Mouse (Mus musculus) heart, embryonic 16.5 days (tissue): ENCODE measurements around the gene Crhbp. TPM values are rescaled to one million over a fixed set of nuclear protein-coding genes. Genes with fewer than 3 reads are reported as not detected.

Source experiments
- ATAC-seq: fragments of 200-750 bp; cut with Nextera tagmentation; replicated peaks from 2 replicates; pipeline ENCODE4 v1.8.0; 2017; ENCODE audit warnings: moderate number of reproducible peaks; ENCODE audit not compliant: insufficient read depth, low FRiP score; ENCODE audit errors: extremely low read depth
- H3K27ac ChIP-seq: fragments of 300-500 bp; sonication (generic); 2 replicates; pipeline ENCODE4 v1.5.1; 2014; ENCODE audit warnings: mild to moderate bottlenecking, low read length, control low read depth, moderate library complexity
- H3K27me3 ChIP-seq: fragments of 300-500 bp; sonication (generic); 2 replicates; pipeline ENCODE4 v1.6.1; 2014; ENCODE audit warnings: low read length, mixed read lengths; ENCODE audit not compliant: control insufficient read depth, insufficient read depth
- H3K36me3 ChIP-seq: fragments of 300-500 bp; sonication (generic); 2 replicates; pipeline ENCODE4 v1.6.1; 2014; ENCODE audit not compliant: control insufficient read depth, insufficient read depth
- H3K4me1 ChIP-seq: fragments of 300-500 bp; sonication (generic); 2 replicates; pipeline ENCODE4 v1.6.1; 2014; ENCODE audit warnings: low read length, mixed read lengths; ENCODE audit not compliant: control insufficient read depth, insufficient read depth
- H3K4me2 ChIP-seq: fragments of 300-500 bp; sonication (generic); 2 replicates; pipeline ENCODE4 v1.6.1; 2014; ENCODE audit warnings: low read depth, mild to moderate bottlenecking, control low read depth, low read length
- H3K4me3 ChIP-seq: fragments of 300-500 bp; sonication (generic); 2 replicates; pipeline ENCODE4 v1.5.1; 2014; ENCODE audit warnings: mild to moderate bottlenecking, control low read depth, low read length
- H3K9ac ChIP-seq: fragments of 300-500 bp; sonication (generic); 2 replicates; pipeline ENCODE4 v1.6.1; 2014; ENCODE audit warnings: low read length, control low read depth
- H3K9me3 ChIP-seq: fragments of 300-500 bp; sonication (generic); replicated peaks from 2 replicates; pipeline ENCODE4 v1.6.1; 2016; ENCODE audit warnings: low read length; ENCODE audit not compliant: control insufficient read depth
- WGBS: fragments of 180-500 bp; shearing (Covaris S2); extraction: QIAGEN DNeasy Blood & Tissue Kit; methylation state at CpG from one replicate; pipeline ENCODE4 v1.1.7; 2014; 5-methylcytosine and 5-hydroxymethylcytosine counted together
- polyA plus RNA-seq: library from polyadenylated mRNA; unstranded; fragments of >200 nt; fragmentation: Nextera tagmentation; extraction: Ambion mirVana; gene quantifications from 2 replicates; pipeline ENCODE4 v1.2.1, GENCODE M21; 2015

Gene Crhbp
- polyA plus RNA-seq, 1 experiment from 2014 or later, result 0.66 TPM

- no peak overlapping the region for H3K4me3 ChIP-seq
- no peak for ATAC-seq
- 0 out of 2 replicates have a peak, but pooled peaks cover 2% of the 10 kb centered on the region for H3K9me3 ChIP-seq
- peaks cover 4% of the 10 kb centered on the region; the same call in 1 of the 2 replicates for H3K4me1 ChIP-seq
- no peak overlapping the region for H3K4me2 ChIP-seq
- no peaks in the 10 kb centered on the region for H3K27me3 ChIP-seq
- WGBS, result 71% methylated on average over 2 of the region's 2 CpGs
- H3K9ac ChIP-seq, result no peak overlapping the region
- no peak overlapping the region for H3K27ac ChIP-seq
- no peaks in the 10 kb centered on the region for H3K36me3 ChIP-seq
Observed at GRCm38 (mm10) chr13:95470970-95471369, 26.2 kb upstream of the Crhbp start.

GRCm38 (mm10) chr13:95451529-95451928 is 6.8 kb upstream of the Crhbp start:
- Histone ChIP-seq H3K9me3 (no peaks in the 10 kb centered on the region), H3K4me3 (no peak overlapping the region), H3K27me3 (no peaks in the 10 kb centered on the region), H3K36me3 (no peaks in the 10 kb centered on the region), H3K27ac (no peak overlapping the region), H3K4me2 (no peak overlapping the region), H3K4me1 (no peaks in the 10 kb centered on the region), H3K9ac (no peak overlapping the region)
- ATAC-seq, result no peak
- 51% methylated on average over 2 of the region's 2 CpGs for WGBS

GRCm38 (mm10) chr13:95450636-95451210 is 6.0 kb upstream of the Crhbp start:
- no peak overlapping the region for H3K9ac ChIP-seq
- no peak overlapping the region for H3K4me2 ChIP-seq
- H3K4me1 ChIP-seq, result no peaks in the 10 kb centered on the region
- H3K27ac ChIP-seq, result no peak overlapping the region
- H3K4me3 ChIP-seq, result no peak overlapping the region
- no peaks in the 10 kb centered on the region for H3K9me3 ChIP-seq
- WGBS, result 68% methylated on average over 9 of the region's 9 CpGs
- no peak for ATAC-seq
- H3K27me3 ChIP-seq, result peaks cover 2% of the 10 kb centered on the region; the same call in 1 of the 2 replicates
- no peaks in the 10 kb centered on the region for H3K36me3 ChIP-seq

GRCm38 (mm10) chr13:95449730-95450129 is 5.0 kb upstream of the Crhbp start:
- no peak for ATAC-seq
- Histone ChIP-seq H3K9me3 (no peaks in the 10 kb centered on the region), H3K4me1 (no peaks in the 10 kb centered on the region), H3K36me3 (no peaks in the 10 kb centered on the region), H3K4me3 (no peak overlapping the region), H3K4me2 (no peak overlapping the region), H3K27ac (no peak overlapping the region), H3K27me3 (peaks cover 11% of the 10 kb centered on the region), H3K9ac (no peak overlapping the region)
- 50% methylated on average over 3 of the region's 3 CpGs for WGBS

GRCm38 (mm10) chr13:95444291-95444690 is 433 bp downstream of the Crhbp start:
- H3K9ac ChIP-seq, result peak overlapping the region; percentile 35; the same call in 1 of the 2 replicates
- H3K9me3 ChIP-seq, result no peaks in the 10 kb centered on the region
- no peaks in the 10 kb centered on the region for H3K36me3 ChIP-seq
- H3K4me2 ChIP-seq, result peak overlapping the region; percentile 79
- H3K27me3 ChIP-seq, result peaks cover 22% of the 10 kb centered on the region
- ATAC-seq, result no peak
- H3K27ac ChIP-seq, result no peak overlapping the region
- H3K4me3 ChIP-seq, result peak overlapping the region; percentile 54
- WGBS, result 12% methylated on average over 7 of the region's 7 CpGs
- H3K4me1 ChIP-seq, result peaks cover 5% of the 10 kb centered on the region; the same call in 1 of the 2 replicates

GRCm38 (mm10) chr13:95443376-95444233 is 1.1 kb downstream of the Crhbp start:
- Histone ChIP-seq H3K27ac (no peak overlapping the region), H3K4me1 (peaks cover 5% of the 10 kb centered on the region; the same call in 1 of the 2 replicates), H3K27me3 (peaks cover 22% of the 10 kb centered on the region), H3K9me3 (no peaks in the 10 kb centered on the region), H3K9ac (peak overlapping the region; percentile 35; the same call in 1 of the 2 replicates), H3K4me2 (peak overlapping the region; percentile 79), H3K4me3 (peak overlapping the region; percentile 54), H3K36me3 (no peaks in the 10 kb centered on the region)
- no peak; the same call in 1 of the 2 replicates for ATAC-seq
- whole genome bisulfite sequencing, result 2% methylated on average over 44 of the region's 46 CpGs

GRCm38 (mm10) chr13:95442901-95443300 is 1.8 kb downstream of the Crhbp start:
- ATAC-seq, result no peak
- H3K27ac ChIP-seq, result no peak overlapping the region
- H3K4me3 ChIP-seq, result peak overlapping the region; percentile 54
- no peaks in the 10 kb centered on the region for H3K9me3 ChIP-seq
- H3K27me3 ChIP-seq, result peaks cover 22% of the 10 kb centered on the region
- H3K36me3 ChIP-seq, result no peaks in the 10 kb centered on the region
- H3K9ac ChIP-seq, result no peak overlapping the region
- peak overlapping the region; percentile 79 for H3K4me2 ChIP-seq
- 35% methylated on average over 4 of the region's 4 CpGs for WGBS
- peaks cover 5% of the 10 kb centered on the region; the same call in 1 of the 2 replicates for H3K4me1 ChIP-seq

- H3K27me3 ChIP-seq, result peaks cover 11% of the 10 kb centered on the region
- ATAC-seq, result no peak
- 60% methylated on average over 5 of the region's 5 CpGs for WGBS
- no peak overlapping the region for H3K4me3 ChIP-seq
- no peaks in the 10 kb centered on the region for H3K36me3 ChIP-seq
- H3K4me2 ChIP-seq, result no peak overlapping the region
- H3K27ac ChIP-seq, result no peak overlapping the region
- H3K9ac ChIP-seq, result no peak overlapping the region
- peaks cover 5% of the 10 kb centered on the region; the same call in 1 of the 2 replicates for H3K4me1 ChIP-seq
- H3K9me3 ChIP-seq, result no peaks in the 10 kb centered on the region
Observed at GRCm38 (mm10) chr13:95439569-95439968, 5.2 kb downstream of the Crhbp start.

- 72% methylated on average over 10 of the region's 10 CpGs for WGBS
- Histone ChIP-seq H3K36me3 (no peaks in the 10 kb centered on the region), H3K4me2 (no peak overlapping the region), H3K9ac (no peak overlapping the region), H3K27ac (no peak overlapping the region), H3K27me3 (no peaks in the 10 kb centered on the region), H3K4me1 (no peaks in the 10 kb centered on the region), H3K9me3 (no peaks in the 10 kb centered on the region), H3K4me3 (no peak overlapping the region)
- no peak for ATAC-seq
Observed at GRCm38 (mm10) chr13:95431760-95432159, 13.0 kb downstream of the Crhbp start.
